In genomic region chr17:5841128-5841942, GRCm38 (mm10) we compare ENCODE assay signal across 8 mouse cellular contexts. TPM values are rescaled to one million over a fixed set of nuclear protein-coding genes. Genes with fewer than 3 reads are reported as not detected.
DNase-seq lines count a peak whose midpoint lies in the region; ATAC-seq and TF ChIP-seq lines count a peak whose summit lies in the region.

Snx9 (plus strand) TSS chr17:5841329.

- intact Hi-C loops in heart, postnatal 36 days (cut with DNase I), result loop anchor here (2.0 to 5.0 kb wide), 3 partner anchors 27 to 51 kb away; no protein-coding TSS in a partner anchor

- DNase-seq in CH12.LX (ENCODE audit: extremely low read depth), result peak; percentile 45
- DNase-seq in cerebellum, adult 11-12 months, result peak; percentile 70
- DNase-seq in forebrain, postnatal 0 days, result peak; percentile 61
- DNase-seq in heart, postnatal 36 days, result peak; percentile 78 to 87
- DNase-seq in layer of hippocampus, adult 2 months (ENCODE audit: low spot score in 2 of 2), result peak in 1 of 2 experiments; percentile 43
- peak; percentile 64 for DNase-seq in ovary, adult 18-20 months (ENCODE audit: low spot score)
- peak; percentile 33 for DNase-seq in thymus, postnatal 0 days (ENCODE audit: low spot score)

- WGBS in forebrain, postnatal 0 days, result 5% methylated on average over 90 of the region's 131 CpGs
- under 1% methylated on average over 101 of the region's 131 CpGs for WGBS in lung, embryonic 15.5 days

- H3K4me2 ChIP-seq in CH12.LX (ENCODE audit: insufficient read depth, low read depth, poor library complexity, severe bottlenecking), result peak within 1 kb of the TSS; percentile 89
- peak within 1 kb of the TSS; percentile 84 for H3K4me2 ChIP-seq in forebrain, postnatal 0 days (ENCODE audit: low read depth)
- peak within 1 kb of the TSS; percentile 76 for H3K4me2 ChIP-seq in lung, embryonic 15.5 days

- peaks cover 17% of the 10 kb centered on the region for H3K79me2 ChIP-seq in CH12.LX (replicated peaks; ENCODE audit: control insufficient read depth, extremely low read depth, insufficient read depth, poor library complexity, severe bottlenecking)

- in situ Hi-C loops in CH12.LX (cut with MboI; ENCODE audit: low pct_ligation_motif_present, low pct_unique_long_range_greater_than_20kb, low sequenced_read_pairs), result no loop called here

- peak; percentile 28; the same call in 1 of the 2 replicates for TF ChIP-seq POLR2A in CH12.LX (IDR thresholded peaks at IDR 0.05; ENCODE audit: low read depth, low read length)

- TF ChIP-seq CTCF in CH12.LX (conservative IDR thresholded peaks at IDR 0.05 in 1 of 2, IDR thresholded peaks at IDR 0.05 in 1 of 2; ENCODE audit: low read depth in 2 of 2, low read length in 2 of 2), result no peak
- TF ChIP-seq CTCF in forebrain, postnatal 0 days (IDR thresholded peaks at IDR 0.05; ENCODE audit: low read depth), result no peak; the same call in 1 of the 2 replicates
- TF ChIP-seq CTCF in layer of hippocampus, adult 2 months (conservative IDR thresholded peaks at IDR 0.05), result no peak

- peaks cover 2% of the 10 kb centered on the region for H3K9me3 ChIP-seq in CH12.LX (replicated peaks; ENCODE audit: low read length)
- H3K9me3 ChIP-seq in forebrain, postnatal 0 days (ENCODE audit: low read length), result no peaks in the 10 kb centered on the region
- H3K9me3 ChIP-seq in lung, embryonic 15.5 days, result no peaks in the 10 kb centered on the region

- H3K27ac ChIP-seq in CH12.LX (ENCODE audit: insufficient read depth, low read depth), result peak within 1 kb of the TSS; percentile 71
- H3K27ac ChIP-seq in forebrain, postnatal 0 days (ENCODE audit: low read depth, low read length), result peak within 1 kb of the TSS; percentile 87
- H3K27ac ChIP-seq in layer of hippocampus, adult 2 months, result peak within 1 kb of the TSS; percentile 97
- peak within 1 kb of the TSS; percentile 98 for H3K27ac ChIP-seq in lung, embryonic 15.5 days

- H3K9ac ChIP-seq in CH12.LX (ENCODE audit: insufficient read depth, low read depth), result peak within 1 kb of the TSS; percentile 96
- peak within 1 kb of the TSS; percentile 80 for H3K9ac ChIP-seq in forebrain, postnatal 0 days
- peak within 1 kb of the TSS; percentile 98 for H3K9ac ChIP-seq in lung, embryonic 15.5 days

- peak; percentile 88 for ATAC-seq in forebrain, postnatal 0 days
- ATAC-seq in lung, embryonic 15.5 days (ENCODE audit: borderline replicate concordance, extremely low read depth, low FRiP score, low TSS enrichment), result peak; percentile 90

- TF ChIP-seq RAD21 in CH12.LX (IDR thresholded peaks at IDR 0.05; ENCODE audit: low read depth, low read length), result no peak

- no peak for TF ChIP-seq EP300 in CH12.LX (IDR thresholded peaks at IDR 0.05; ENCODE audit: low read length)

- H3K27me3 ChIP-seq in CH12.LX (replicated peaks), result no peaks in the 10 kb centered on the region
- H3K27me3 ChIP-seq in forebrain, postnatal 0 days (ENCODE audit: insufficient read depth, low read length), result no peaks in the 10 kb centered on the region
- H3K27me3 ChIP-seq in lung, embryonic 15.5 days, result no peaks in the 10 kb centered on the region

- dilution Hi-C loops in CH12.LX (cut with MboI; ENCODE audit: extremely low pct_ligation_motif_present, extremely low pct_unique_long_range_greater_than_20kb, low sequenced_read_pairs), result no loop called here

- H3K4me3 ChIP-seq in CH12.LX (replicated peaks in 1 of 3; ENCODE audit: low read depth in 2 of 3, low read length in 2 of 3, poor library complexity in 1 of 3), result peak within 1 kb of the TSS; percentile 71 to 80 (median 78)
- peak within 1 kb of the TSS; percentile 78 for H3K4me3 ChIP-seq in forebrain, postnatal 0 days (ENCODE audit: low read depth, low read length)
- H3K4me3 ChIP-seq in layer of hippocampus, adult 2 months, result peak within 1 kb of the TSS; percentile 78
- peak within 1 kb of the TSS; percentile 83 for H3K4me3 ChIP-seq in lung, embryonic 15.5 days

- peaks cover 0 to 13% of the 10 kb centered on the region in 2 experiments for H3K36me3 ChIP-seq in CH12.LX (replicated peaks in 1 of 2; ENCODE audit: control insufficient read depth in 1 of 2, insufficient read depth in 1 of 2, low read length in 1 of 2)
- H3K36me3 ChIP-seq in forebrain, postnatal 0 days (ENCODE audit: insufficient read depth), result no peaks in the 10 kb centered on the region
- H3K36me3 ChIP-seq in lung, embryonic 15.5 days, result no peaks in the 10 kb centered on the region

- H3K4me1 ChIP-seq in CH12.LX (ENCODE audit: control insufficient read depth in 1 of 2, insufficient read depth in 2 of 2), result peaks cover 14 to 36% of the 10 kb centered on the region in 2 experiments
- no peaks in the 10 kb centered on the region for H3K4me1 ChIP-seq in forebrain, postnatal 0 days (ENCODE audit: insufficient read depth)
- H3K4me1 ChIP-seq in lung, embryonic 15.5 days, result peaks cover 30% of the 10 kb centered on the region

TF ChIP-seq in CH12.LX, 34 proteins besides CTCF, POLR2A, EP300 and RAD21:
- TF ChIP-seq ZNF384 (IDR thresholded peaks at IDR 0.05; ENCODE audit: low read depth, low read length), result no peak
- TF ChIP-seq MAX (IDR thresholded peaks at IDR 0.05; ENCODE audit: low read length), result no peak
- no peak for TF ChIP-seq RCOR1 (conservative IDR thresholded peaks at IDR 0.05; ENCODE audit: low read depth, low read length)
- no peak; the same call in 1 of the 2 replicates for TF ChIP-seq JUN (IDR thresholded peaks at IDR 0.05; ENCODE audit: insufficient read depth, low read depth, low read length)
- TF ChIP-seq BHLHE40 (IDR thresholded peaks at IDR 0.05; ENCODE audit: low read depth, low read length), result peak; percentile 35
- no peak for TF ChIP-seq PAX5 (IDR thresholded peaks at IDR 0.05; ENCODE audit: low read length)
- no peak for TF ChIP-seq HCFC1 (IDR thresholded peaks at IDR 0.05; ENCODE audit: low read depth, low read length)
- TF ChIP-seq ZKSCAN1 (IDR thresholded peaks at IDR 0.05; ENCODE audit: borderline replicate concordance, low read depth, low read length), result no peak
- TF ChIP-seq MYC (IDR thresholded peaks at IDR 0.05; ENCODE audit: low read depth, low read length), result no peak
- no peak; the same call in 1 of the 2 replicates for TF ChIP-seq CHD1 (IDR thresholded peaks at IDR 0.05; ENCODE audit: low read depth, low read length)
- no peak for TF ChIP-seq TBP (conservative IDR thresholded peaks at IDR 0.05; ENCODE audit: low read depth, low read length)
- no peak for TF ChIP-seq E2F4 (IDR thresholded peaks at IDR 0.05; ENCODE audit: insufficient replicate concordance, low read depth, low read length)
- no peak for TF ChIP-seq USF1 (IDR thresholded peaks at IDR 0.05; ENCODE audit: low read depth, low read length)
- 0 out of 2 replicates have a peak, but pooled peaks have one; percentile 18 for TF ChIP-seq ETS1 (conservative IDR thresholded peaks at IDR 0.05; ENCODE audit: low read depth, low read length)
- TF ChIP-seq GABPA (IDR thresholded peaks at IDR 0.05; ENCODE audit: insufficient replicate concordance, low read depth, low read length), result no peak
- no peak for TF ChIP-seq SMC3 (IDR thresholded peaks at IDR 0.05; ENCODE audit: low read depth, low read length)
- TF ChIP-seq KAT2A (IDR thresholded peaks at IDR 0.05; ENCODE audit: insufficient replicate concordance, low read length), result no peak
- TF ChIP-seq NRF1 (IDR thresholded peaks at IDR 0.05; ENCODE audit: low read depth, low read length), result peak; percentile 38; the same call in 1 of the 2 replicates
- no peak for TF ChIP-seq CHD2 (IDR thresholded peaks at IDR 0.05; ENCODE audit: low read length)
- TF ChIP-seq JUND (conservative IDR thresholded peaks at IDR 0.05; ENCODE audit: low read depth, low read length), result no peak
- no peak for TF ChIP-seq MAZ (IDR thresholded peaks at IDR 0.05; ENCODE audit: low read depth, low read length)
- peak; percentile 36; the same call in 1 of the 2 replicates for TF ChIP-seq IRF4 (IDR thresholded peaks at IDR 0.05; ENCODE audit: low read depth, low read length)
- no peak for TF ChIP-seq TCF12 (IDR thresholded peaks at IDR 0.05; ENCODE audit: low read depth, low read length)
- TF ChIP-seq NELFE (IDR thresholded peaks at IDR 0.05; ENCODE audit: low read depth, low read length), result no peak; the same call in 1 of the 2 replicates
- TF ChIP-seq ZMIZ1 (IDR thresholded peaks at IDR 0.05; ENCODE audit: low read depth, low read length), result no peak
- 0 out of 2 replicates have a peak, but pooled peaks have one; percentile 18 for TF ChIP-seq SIN3A (IDR thresholded peaks at IDR 0.05; ENCODE audit: low read length)
- peak; percentile 25; the same call in 1 of the 2 replicates for TF ChIP-seq MXI1 (IDR thresholded peaks at IDR 0.05; ENCODE audit: low read depth, low read length)
- no peak for TF ChIP-seq MEF2A (IDR thresholded peaks at IDR 0.05; ENCODE audit: borderline replicate concordance, low read depth, low read length)
- peak; percentile 98 for TF ChIP-seq UBTF (IDR thresholded peaks at IDR 0.05; ENCODE audit: low read depth, low read length)
- TF ChIP-seq POLR2AphosphoS2 (IDR thresholded peaks at IDR 0.05; ENCODE audit: low read depth, low read length), result no peak
- TF ChIP-seq ELF1 (IDR thresholded peaks at IDR 0.05; ENCODE audit: low read depth, low read length), result peak; percentile 42; the same call in 1 of the 2 replicates

RNA-seq across cellular contexts. Expression of gene Snx9, which starts in this region (rescaled TPM):
- 17.1 TPM in 2 replicates for total RNA-seq in CH12.LX (2012; rRNA removed)
- total RNA-seq in CH12.LX (2014; rRNA removed), result 16.3 and 17.0 TPM in 2 replicates
- polyA plus RNA-seq in CH12.LX (2012; ENCODE audit: insufficient read length, low read depth), result 26.3 and 29.7 TPM in 2 replicates
- 7.6 and 8.7 TPM in 2 replicates for total RNA-seq in forebrain, postnatal 0 days (2014; rRNA removed)
- 4.3 and 5.6 TPM in 2 replicates for polyA plus RNA-seq in forebrain, postnatal 0 days (2015; fragmentation: Nextera tagmentation; extraction: Ambion mirVana)
- 10 to 100 TPM; 31.0 to 32.6 TPM for total RNA-seq in heart, postnatal 36 days (2021)
- total RNA-seq in layer of hippocampus, adult 2 months (2021), result 10 to 100 TPM; 15.6 to 16.1 TPM
- polyA plus RNA-seq in lung, embryonic 15.5 days (2015; fragmentation: Nextera tagmentation; extraction: Ambion mirVana), result 28.2 and 29.5 TPM in 2 replicates
- 15.4 and 15.9 TPM in 2 replicates for polyA plus RNA-seq in thymus, postnatal 0 days (2015; fragmentation: Nextera tagmentation; extraction: Ambion mirVana)
